ENCODE assay signal across 7 mouse cellular contexts in the genomic region with DNA sequence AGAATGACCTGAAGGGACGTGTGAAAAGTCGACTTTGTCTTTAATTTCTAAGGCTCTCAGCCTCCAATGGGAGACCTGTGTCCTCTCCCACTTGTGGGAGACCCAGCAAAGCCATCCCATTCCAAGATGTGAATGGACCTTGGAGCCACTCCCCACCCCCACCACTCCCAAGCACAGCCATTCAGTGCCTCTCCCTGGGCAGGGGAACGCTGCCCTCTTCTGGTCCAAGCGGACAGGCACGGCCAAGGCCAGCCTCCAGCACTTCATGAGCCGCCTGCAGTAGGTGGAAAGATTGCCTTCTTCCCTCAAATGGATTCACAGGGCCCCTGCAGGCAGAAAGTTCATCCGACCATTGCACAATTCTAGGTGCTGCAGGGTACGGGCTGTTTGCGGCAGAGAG.
DNase-seq lines count a peak whose midpoint lies in the region; ATAC-seq lines count a peak whose summit lies in the region.

No protein-coding gene starts in this region.

- ATAC-seq in midbrain, embryonic 14.5 days (ENCODE audit: low FRiP score, low TSS enrichment) = peak; percentile 49; the same call in 1 of the 2 replicates

- DNase-seq in 3134 (ENCODE audit: extremely low read depth, insufficient read length, low spot score) = peak; percentile 60
- peak; percentile 3 for DNase-seq in 416B (ENCODE audit: low read depth)
- peak; percentile 89 for DNase-seq in embryo, embryonic 10.5 days (ENCODE audit: low spot score)
- peak; percentile 9 to 17 for DNase-seq in heart, postnatal 36 days
- DNase-seq in kidney, postnatal 4 days = peak; percentile 83 to 87
- peak; percentile 79 for DNase-seq in midbrain, embryonic 14.5 days
- peak; percentile 47 for DNase-seq in yolk sac, embryonic 10.5 days (ENCODE audit: low spot score)

- H3K27ac ChIP-seq in midbrain, embryonic 14.5 days (replicated peaks; ENCODE audit: low read depth, low read length) = no peak overlapping the region

- H3K4me2 ChIP-seq in midbrain, embryonic 14.5 days (ENCODE audit: low read length) = no peak overlapping the region

- H3K4me3 ChIP-seq in midbrain, embryonic 14.5 days (replicated peaks; ENCODE audit: low read depth, low read length) = no peak overlapping the region

- H3K4me1 ChIP-seq in midbrain, embryonic 14.5 days (ENCODE audit: control insufficient read depth, insufficient read depth, low read length) = peaks cover 13% of the 10 kb centered on the region; the same call in 1 of the 2 replicates

- H3K9me3 ChIP-seq in midbrain, embryonic 14.5 days (ENCODE audit: control insufficient read depth, low read length) = no peaks in the 10 kb centered on the region

- peaks cover 68% of the 10 kb centered on the region for H3K27me3 ChIP-seq in midbrain, embryonic 14.5 days (ENCODE audit: control insufficient read depth, insufficient read depth, low read length)

- intact Hi-C loops in heart, postnatal 36 days (cut with DNase I) = loop anchor here (5.0 kb wide), 2 partner anchors 206 to 281 kb away; no protein-coding TSS in a partner anchor

- 9% methylated on average over 9 of the region's 9 CpGs for WGBS in midbrain, embryonic 14.5 days

- H3K9ac ChIP-seq in midbrain, embryonic 14.5 days (replicated peaks; ENCODE audit: low read length) = no peak overlapping the region

- H3K36me3 ChIP-seq in midbrain, embryonic 14.5 days (ENCODE audit: control insufficient read depth, insufficient read depth, low read length) = no peaks in the 10 kb centered on the region

Comparison
In these comparisons a context has a peak if more than half of its experiments do, and no peak if none do; other contexts are left out.
1. DNase-seq: peak in every context shown above with its lines; median percentile 89 in embryo, embryonic 10.5 days; 85 in kidney, postnatal 4 days; 79 in midbrain, embryonic 14.5 days; 60 in 3134; 47 in yolk sac, embryonic 10.5 days; 13 in heart, postnatal 36 days; 3 in 416B.